ENCODE assay signal across 19 mouse cellular contexts in genomic region chr8:31599536-31599935, GRCm38 (mm10).
DNase-seq lines count a peak whose midpoint lies in the region; ATAC-seq lines count a peak whose summit lies in the region.
"Had no signal": no experiment of that assay in that cellular context is flagged by ENCODE, and none has a peak within 500 bp of the region (broad histone marks: within the 10 kb centered on the region; RNA-seq: fewer than 3 reads in every experiment).

No protein-coding gene starts in this region.

- H3K4me3 ChIP-seq in heart, embryonic 11.5 days (ENCODE audit: low read depth, low read length) = no peak overlapping the region
- H3K4me3 ChIP-seq: erythroblast, embryonic 14.5 days; midbrain, embryonic 13.5 days had no signal

- WGBS in heart, embryonic 11.5 days (ENCODE audit: insufficient replicate concordance) = 64% methylated on average over 5 of the region's 5 CpGs

- DNase-seq in heart, adult 11 months = peak; percentile 81
- peak; percentile 4 for DNase-seq in kidney, adult 9 months
- DNase-seq in kidney, postnatal 25 days = no peak
- DNase-seq in lung, adult 18-20 months = peak; percentile 2 to 5
- DNase-seq in embryo, embryonic 10 days (ENCODE audit: low spot score) = no peak
- DNase-seq in left cerebral cortex, postnatal 14 days (ENCODE audit: low spot score in 2 of 2) = no peak
- DNase-seq: adrenal gland, postnatal 25 days; B cell, adult 2 months; cerebellum, postnatal 10 days; gastrocnemius, postnatal 10 days; layer of hippocampus, adult 9-11 months; right cerebral cortex, adult 18-20 months; spleen, adult 18-20 months; thymus, postnatal 14 days had no signal

- peaks cover 8% of the 10 kb centered on the region; the same call in 1 of the 2 replicates for H3K4me1 ChIP-seq in heart, embryonic 11.5 days (ENCODE audit: control insufficient read depth, insufficient read depth, low read length)
- H3K4me1 ChIP-seq: midbrain, embryonic 13.5 days had no signal

- no peak overlapping the region for H3K4me2 ChIP-seq in heart, embryonic 11.5 days
- H3K4me2 ChIP-seq: hindbrain, embryonic 14.5 days; midbrain, embryonic 13.5 days had no signal

- ATAC-seq in heart, embryonic 11.5 days (replicated peaks; ENCODE audit: insufficient number of reproducible peaks, low FRiP score, low TSS enrichment) = no peak
- ATAC-seq: intestine, embryonic 16.5 days; midbrain, embryonic 13.5 days had no signal

- intact Hi-C loops in left cerebral cortex, postnatal 14 days (cut with DNase I) = no loop called here

- no peak overlapping the region for H3K9ac ChIP-seq in heart, embryonic 11.5 days (ENCODE audit: low read depth, low read length)
- H3K9ac ChIP-seq: hindbrain, embryonic 14.5 days; midbrain, embryonic 13.5 days had no signal

- no peaks in the 10 kb centered on the region for H3K36me3 ChIP-seq in heart, embryonic 11.5 days (ENCODE audit: control insufficient read depth, insufficient read depth, low read length)
- H3K36me3 ChIP-seq: midbrain, embryonic 13.5 days had no signal

- no peaks in the 10 kb centered on the region for H3K9me3 ChIP-seq in heart, embryonic 11.5 days (replicated peaks; ENCODE audit: control insufficient read depth, low read length)
- H3K9me3 ChIP-seq: midbrain, embryonic 13.5 days had no signal

- H3K27me3 ChIP-seq in heart, embryonic 11.5 days (ENCODE audit: control insufficient read depth, insufficient read depth, low read length) = no peaks in the 10 kb centered on the region
- H3K27me3 ChIP-seq: midbrain, embryonic 13.5 days had no signal

- no peak overlapping the region for H3K27ac ChIP-seq in heart, embryonic 11.5 days (ENCODE audit: low read depth, low read length)
- H3K27ac ChIP-seq: hindbrain, embryonic 14.5 days; midbrain, embryonic 13.5 days had no signal

Comparison
In these comparisons a context has a peak if more than half of its experiments do, and no peak if none do; other contexts are left out.
1. DNase-seq: peak in heart, adult 11 months (single experiment), kidney, adult 9 months (single experiment) and lung, adult 18-20 months (2 of 2); none in kidney, postnatal 25 days (0 of 2), embryo, embryonic 10 days (single experiment) and left cerebral cortex, postnatal 14 days (0 of 2).